Mouse (Mus musculus): ENCODE measurements at regions not wholly inside any gene's neighbourhood (a gene's known extent, or its start where the extent isn't known, plus 50 kb on each side); places are given as distances from the start of the nearest gene placed in this dataset.
"Not testable (repeated sequence)": the region's sequence is repeated elsewhere in the genome, so short reads cannot be mapped to it uniquely, and the experiment has no call there.

- TF ChIP-seq CTCF (IDR thresholded peaks at IDR 0.05); POLR2A (IDR thresholded peaks at IDR 0.05; ENCODE audit: insufficient read depth, low read depth, low read length); EP300 (IDR thresholded peaks at IDR 0.05; ENCODE audit: insufficient read depth, low read depth, low read length): not testable (repeated sequence)
These were observed 141.3 kb downstream of the Tpbg start for GRCm38 (mm10) chr9:85983516-85983915.

Data from heart, adult 2 months (tissue).